10 mouse cellular contexts compared by ENCODE assay signal in genomic region chr3:135594238-135594917, GRCm38 (mm10).
A peak's percentile ranks its signal among the peaks of the same experiment; 100 is the strongest.
DNase-seq lines count a peak whose midpoint lies in the region; ATAC-seq and TF ChIP-seq lines count a peak whose summit lies in the region.
"Had no signal": no experiment of that assay in that cellular context is flagged by ENCODE, and none has a peak within 500 bp of the region (broad histone marks: within the 10 kb centered on the region; RNA-seq: fewer than 3 reads in every experiment).

No protein-coding gene starts in this region.

- WGBS in liver, embryonic 14.5 days (ENCODE audit: insufficient replicate concordance): 67% methylated on average over 21 of the region's 21 CpGs
- WGBS in lung, embryonic 15.5 days: 48% methylated on average over 21 of the region's 21 CpGs
- WGBS in stomach, postnatal 0 days: 41% methylated on average over 21 of the region's 21 CpGs

- no peak overlapping the region for H3K4me2 ChIP-seq in liver, embryonic 14.5 days (ENCODE audit: low read depth)
- no peak overlapping the region for H3K4me2 ChIP-seq in lung, embryonic 15.5 days
- no peak overlapping the region for H3K4me2 ChIP-seq in stomach, postnatal 0 days (replicated peaks; ENCODE audit: low read depth)
- H3K4me2 ChIP-seq: limb, embryonic 15.5 days had no signal

- H3K27me3 ChIP-seq in liver, embryonic 14.5 days (ENCODE audit: control insufficient read depth, insufficient read depth, low read length): no peaks in the 10 kb centered on the region
- no peaks in the 10 kb centered on the region for H3K27me3 ChIP-seq in lung, embryonic 15.5 days
- H3K27me3 ChIP-seq in stomach, postnatal 0 days (ENCODE audit: control insufficient read depth, insufficient read depth, low read length): no peaks in the 10 kb centered on the region
- H3K27me3 ChIP-seq: limb, embryonic 15.5 days had no signal

- peak; percentile 36 for DNase-seq in adrenal gland, adult 2 months
- no peak for DNase-seq in adrenal gland, adult 18-20 months (ENCODE audit: low spot score in 2 of 2)
- no peak for DNase-seq in liver, embryonic 14.5 days (ENCODE audit: low read depth in 3 of 3, low spot score in 3 of 3)
- DNase-seq in liver: no peak
- DNase-seq in stomach, postnatal 0 days (ENCODE audit: low spot score): no peak
- DNase-seq in left cerebral cortex, adult 8-10 months (ENCODE audit: low spot score in 2 of 2): no peak
- DNase-seq in ovary, adult 18-20 months (ENCODE audit: low spot score): no peak
- DNase-seq: gastrocnemius, adult 2 months had no signal

- H3K36me3 ChIP-seq in liver, embryonic 14.5 days (replicated peaks; ENCODE audit: control insufficient read depth, insufficient read depth, low read depth): no peaks in the 10 kb centered on the region; the same call in none of the 2 replicates
- H3K36me3 ChIP-seq in lung, embryonic 15.5 days: peaks cover 41% of the 10 kb centered on the region
- H3K36me3 ChIP-seq in stomach, postnatal 0 days (ENCODE audit: control insufficient read depth, insufficient read depth, low read length): peaks cover 23% of the 10 kb centered on the region

- TF ChIP-seq CTCF in liver, embryonic 14.5 days (IDR thresholded peaks at IDR 0.05; ENCODE audit: low read depth): 0 out of 2 replicates have a peak, but pooled peaks have one; percentile 11
- TF ChIP-seq CTCF in stomach, postnatal 0 days (IDR thresholded peaks at IDR 0.05; ENCODE audit: low read depth): peak; percentile 40

- ATAC-seq in liver, embryonic 14.5 days (ENCODE audit: insufficient read depth): no peak
- peak; percentile 48; the same call in 1 of the 2 replicates for ATAC-seq in lung, embryonic 15.5 days (ENCODE audit: borderline replicate concordance, extremely low read depth, low FRiP score, low TSS enrichment)
- ATAC-seq in stomach, postnatal 0 days (ENCODE audit: low FRiP score, low TSS enrichment): peak; percentile 46

- TF ChIP-seq EP300 in liver, embryonic 14.5 days (IDR thresholded peaks at IDR 0.05; ENCODE audit: low read depth): no peak
- no peak for TF ChIP-seq EP300 in stomach, postnatal 0 days (optimal IDR thresholded peaks at IDR 0.05)

- H3K9me3 ChIP-seq in liver, embryonic 14.5 days (ENCODE audit: control insufficient read depth, low read length): no peaks in the 10 kb centered on the region
- no peaks in the 10 kb centered on the region for H3K9me3 ChIP-seq in lung, embryonic 15.5 days
- H3K9me3 ChIP-seq in stomach, postnatal 0 days (ENCODE audit: control insufficient read depth, low read length): no peaks in the 10 kb centered on the region
- H3K9me3 ChIP-seq: limb, embryonic 15.5 days had no signal

- no peak overlapping the region for H3K27ac ChIP-seq in liver, embryonic 14.5 days
- H3K27ac ChIP-seq in lung, embryonic 15.5 days: peak overlapping the region; percentile 60
- peak overlapping the region; percentile 49 for H3K27ac ChIP-seq in stomach, postnatal 0 days (replicated peaks)
- H3K27ac ChIP-seq: gastrocnemius, adult 2 months; limb, embryonic 15.5 days had no signal

- no peak overlapping the region for H3K4me3 ChIP-seq in liver, embryonic 14.5 days (ENCODE audit: insufficient read depth in 1 of 2, low read depth in 2 of 2, low read length in 2 of 2)
- H3K4me3 ChIP-seq in lung, embryonic 15.5 days: no peak overlapping the region
- no peak overlapping the region for H3K4me3 ChIP-seq in stomach, postnatal 0 days (ENCODE audit: low read depth, low read length)
- H3K4me3 ChIP-seq: gastrocnemius, adult 2 months; limb, embryonic 15.5 days had no signal

- peaks cover 0 to 3% of the 10 kb centered on the region in 2 experiments; a peak in 1 of 4 replicates for H3K4me1 ChIP-seq in liver, embryonic 14.5 days (replicated peaks; ENCODE audit: control insufficient read depth in 2 of 2, insufficient read depth in 2 of 2, low read length in 1 of 2)
- peaks cover 19% of the 10 kb centered on the region for H3K4me1 ChIP-seq in lung, embryonic 15.5 days
- H3K4me1 ChIP-seq in stomach, postnatal 0 days (replicated peaks; ENCODE audit: control insufficient read depth, insufficient read depth): no peaks in the 10 kb centered on the region

- no peak overlapping the region for H3K9ac ChIP-seq in liver, embryonic 14.5 days (replicated peaks)
- no peak overlapping the region for H3K9ac ChIP-seq in lung, embryonic 15.5 days
- no peak overlapping the region for H3K9ac ChIP-seq in stomach, postnatal 0 days (ENCODE audit: low read length)
- H3K9ac ChIP-seq: limb, embryonic 15.5 days had no signal
